Mouse (Mus musculus): ENCODE measurements around the gene Tnr. TPM values are rescaled to one million over a fixed set of nuclear protein-coding genes. Genes with fewer than 3 reads are reported as not detected.

The Tnr gene
- polyA plus RNA-seq, 1 experiment = not detected

GRCm38 (mm10) chr1:159828531-159828930 lies 305.0 kb downstream of the Tnr start:
- no peaks in the 10 kb centered on the region for H3K4me1 ChIP-seq (ENCODE audit: control insufficient read depth, insufficient read depth, low read length)
- H3K4me3 ChIP-seq (ENCODE audit: insufficient read depth, low read length) = no peak overlapping the region
- TF ChIP-seq CTCF (IDR thresholded peaks at IDR 0.05; ENCODE audit: low read depth, low read length) (no peak), POLR2A (IDR thresholded peaks at IDR 0.05; ENCODE audit: borderline replicate concordance, low read depth, low read length) (no peak)
- H3K27ac ChIP-seq (ENCODE audit: insufficient read depth, low read depth, low read length) = no peak overlapping the region

DNA sequence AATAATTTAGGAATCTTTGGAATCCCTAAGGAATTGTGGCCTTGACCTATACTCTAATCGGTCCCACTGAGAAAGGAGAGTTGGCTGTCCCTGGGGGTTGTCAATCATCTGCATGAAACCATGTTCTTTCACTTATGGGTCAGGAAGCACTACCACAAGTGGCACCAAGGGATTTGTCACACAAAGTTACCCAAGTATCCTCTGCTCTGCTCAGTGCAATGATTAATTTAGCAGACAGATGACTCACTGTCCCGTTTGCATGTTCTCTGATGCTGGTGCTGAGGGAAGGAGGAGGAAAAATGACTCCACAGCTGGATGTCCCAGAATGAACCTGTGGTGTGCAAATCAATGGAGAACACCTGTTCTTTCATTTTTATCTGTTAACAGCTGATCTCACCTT lies 309.6 kb downstream of the Tnr start:
- Histone ChIP-seq H3K4me3 (ENCODE audit: insufficient read depth, low read length) (no peak overlapping the region), H3K27ac (ENCODE audit: insufficient read depth, low read depth, low read length) (no peak overlapping the region), H3K4me1 (ENCODE audit: control insufficient read depth, insufficient read depth, low read length) (no peaks in the 10 kb centered on the region)
- TF ChIP-seq POLR2A (IDR thresholded peaks at IDR 0.05; ENCODE audit: borderline replicate concordance, low read depth, low read length) (no peak), CTCF (IDR thresholded peaks at IDR 0.05; ENCODE audit: low read depth, low read length) (no peak)

GRCm38 (mm10) chr1:159833646-159834338 lies 310.2 kb downstream of the Tnr start:
- no peak overlapping the region for H3K27ac ChIP-seq (ENCODE audit: insufficient read depth, low read depth, low read length)
- H3K4me3 ChIP-seq (ENCODE audit: insufficient read depth, low read length) = no peak overlapping the region
- TF ChIP-seq POLR2A (IDR thresholded peaks at IDR 0.05; ENCODE audit: borderline replicate concordance, low read depth, low read length) = no peak
- no peaks in the 10 kb centered on the region for H3K4me1 ChIP-seq (ENCODE audit: control insufficient read depth, insufficient read depth, low read length)

- H3K4me1 ChIP-seq (ENCODE audit: control insufficient read depth, insufficient read depth, low read length) = no peaks in the 10 kb centered on the region
- no peak overlapping the region for H3K4me3 ChIP-seq (ENCODE audit: insufficient read depth, low read length)
- TF ChIP-seq POLR2A (IDR thresholded peaks at IDR 0.05; ENCODE audit: borderline replicate concordance, low read depth, low read length) (no peak), CTCF (IDR thresholded peaks at IDR 0.05; ENCODE audit: low read depth, low read length) (no peak)
- no peak overlapping the region for H3K27ac ChIP-seq (ENCODE audit: insufficient read depth, low read depth, low read length)
These were observed 311.6 kb downstream of the Tnr start for GRCm38 (mm10) chr1:159835126-159835525.

DNA sequence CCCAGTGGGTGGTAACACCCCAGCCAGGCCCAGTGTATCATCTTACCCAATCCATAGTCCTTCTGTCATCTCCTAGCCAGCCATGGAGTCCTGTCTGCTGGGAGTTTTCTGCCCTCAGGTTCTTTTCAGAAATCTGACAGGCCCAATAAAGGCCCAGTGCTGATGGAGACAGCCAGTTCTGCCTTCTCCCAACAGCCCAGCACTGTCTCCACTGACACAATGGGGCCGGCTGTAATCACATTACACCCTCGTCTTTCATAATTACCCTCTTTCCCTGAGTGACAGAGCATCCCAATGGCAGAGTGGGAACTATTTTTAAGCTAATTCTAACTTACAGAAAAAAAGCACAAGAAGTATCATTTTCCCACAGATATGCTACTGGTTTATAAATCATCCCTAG lies 316.8 kb downstream of the Tnr start:
- TF ChIP-seq POLR2A (IDR thresholded peaks at IDR 0.05; ENCODE audit: borderline replicate concordance, low read depth, low read length) (no peak), CTCF (IDR thresholded peaks at IDR 0.05; ENCODE audit: low read depth, low read length) (no peak)
- H3K4me1 ChIP-seq (ENCODE audit: control insufficient read depth, insufficient read depth, low read length) = 0 out of 2 replicates have a peak, but pooled peaks cover 2% of the 10 kb centered on the region
- H3K27ac ChIP-seq (ENCODE audit: insufficient read depth, low read depth, low read length) = no peak overlapping the region
- H3K4me3 ChIP-seq (ENCODE audit: insufficient read depth, low read length) = no peak overlapping the region

GRCm38 (mm10) chr1:159842876-159843275 lies 319.3 kb downstream of the Tnr start:
- Histone ChIP-seq H3K4me1 (ENCODE audit: control insufficient read depth, insufficient read depth, low read length) (0 out of 2 replicates have a peak, but pooled peaks cover 2% of the 10 kb centered on the region), H3K4me3 (ENCODE audit: insufficient read depth, low read length) (no peak overlapping the region), H3K27ac (ENCODE audit: insufficient read depth, low read depth, low read length) (no peak overlapping the region)
- TF ChIP-seq CTCF (IDR thresholded peaks at IDR 0.05; ENCODE audit: low read depth, low read length) (no peak), POLR2A (IDR thresholded peaks at IDR 0.05; ENCODE audit: borderline replicate concordance, low read depth, low read length) (no peak)

GRCm38 (mm10) chr1:159852088-159852487 lies 328.5 kb downstream of the Tnr start:
- H3K4me1 ChIP-seq (ENCODE audit: control insufficient read depth, insufficient read depth, low read length) = no peaks in the 10 kb centered on the region
- no peak overlapping the region for H3K4me3 ChIP-seq (ENCODE audit: insufficient read depth, low read length)
- TF ChIP-seq CTCF (IDR thresholded peaks at IDR 0.05; ENCODE audit: low read depth, low read length) = no peak
- no peak for TF ChIP-seq POLR2A (IDR thresholded peaks at IDR 0.05; ENCODE audit: borderline replicate concordance, low read depth, low read length)
- H3K27ac ChIP-seq (ENCODE audit: insufficient read depth, low read depth, low read length) = no peak overlapping the region

DNA sequence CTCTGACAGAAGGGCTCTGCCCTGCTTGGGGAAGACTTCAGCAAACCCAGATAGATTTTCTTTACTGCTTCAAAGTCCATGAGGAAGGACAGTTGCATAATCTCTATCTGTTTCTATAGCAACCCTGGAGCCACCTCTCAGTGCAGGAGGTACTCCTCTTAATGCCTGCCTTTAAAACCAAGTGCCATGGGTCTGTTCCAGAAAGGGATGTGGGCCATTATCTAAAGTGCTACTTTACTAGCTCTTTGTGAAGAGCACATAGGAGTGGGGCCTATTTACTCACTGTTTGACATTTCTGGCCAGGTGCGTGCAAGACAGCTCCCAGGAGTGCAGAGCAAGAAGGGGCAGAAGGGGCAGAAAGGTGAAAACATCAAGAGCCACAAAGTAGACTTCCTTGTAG lies 330.7 kb downstream of the Tnr start:
- Histone ChIP-seq H3K27ac (ENCODE audit: insufficient read depth, low read depth, low read length) (no peak overlapping the region), H3K4me1 (ENCODE audit: control insufficient read depth, insufficient read depth, low read length) (no peaks in the 10 kb centered on the region), H3K4me3 (ENCODE audit: insufficient read depth, low read length) (no peak overlapping the region)
- TF ChIP-seq POLR2A (IDR thresholded peaks at IDR 0.05; ENCODE audit: borderline replicate concordance, low read depth, low read length) (no peak), CTCF (IDR thresholded peaks at IDR 0.05; ENCODE audit: low read depth, low read length) (no peak)

DNA sequence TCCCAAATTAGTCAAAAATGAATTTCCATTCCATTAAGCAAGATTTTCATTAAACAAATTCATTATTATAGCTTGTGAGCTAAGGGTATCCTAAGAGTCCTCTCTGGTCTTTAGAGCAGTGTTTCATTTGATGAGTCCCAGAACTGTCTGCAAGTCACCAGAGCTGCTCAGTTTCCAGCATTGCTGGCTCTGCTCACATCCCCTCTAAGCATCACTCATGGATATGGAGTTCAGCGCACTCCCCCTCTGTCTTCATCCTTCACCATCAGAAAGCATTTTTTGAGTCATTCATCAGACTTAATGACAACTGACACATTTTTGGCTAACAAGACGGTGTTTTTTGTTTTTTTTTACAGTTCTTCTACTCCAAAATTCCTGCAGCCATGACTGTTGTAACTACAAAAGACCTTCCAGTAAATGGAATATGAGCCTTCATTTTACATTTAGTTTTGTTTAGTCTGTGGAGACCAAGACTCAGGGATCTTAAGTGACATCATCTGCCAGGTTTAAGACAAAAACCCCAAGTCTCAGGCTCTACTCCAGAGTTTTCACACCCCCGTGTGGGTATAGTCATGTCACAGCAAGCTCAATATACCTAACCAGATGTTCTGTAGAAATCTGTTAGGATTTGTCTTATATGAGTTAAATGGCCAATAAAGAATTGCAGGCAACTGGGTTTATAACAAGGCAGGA lies 338.4 kb downstream of the Tnr start:
- TF ChIP-seq POLR2A (IDR thresholded peaks at IDR 0.05; ENCODE audit: borderline replicate concordance, low read depth, low read length) (no peak), CTCF (IDR thresholded peaks at IDR 0.05; ENCODE audit: low read depth, low read length) (no peak)
- H3K4me3 ChIP-seq (ENCODE audit: insufficient read depth, low read length) = no peak overlapping the region
- H3K27ac ChIP-seq (ENCODE audit: insufficient read depth, low read depth, low read length) = no peak overlapping the region
- no peaks in the 10 kb centered on the region for H3K4me1 ChIP-seq (ENCODE audit: control insufficient read depth, insufficient read depth, low read length)

GRCm38 (mm10) chr1:159865696-159866095 lies 342.1 kb downstream of the Tnr start:
- Histone ChIP-seq H3K27ac (ENCODE audit: insufficient read depth, low read depth, low read length) (no peak overlapping the region), H3K4me3 (ENCODE audit: insufficient read depth, low read length) (no peak overlapping the region), H3K4me1 (ENCODE audit: control insufficient read depth, insufficient read depth, low read length) (no peaks in the 10 kb centered on the region)
- TF ChIP-seq POLR2A (IDR thresholded peaks at IDR 0.05; ENCODE audit: borderline replicate concordance, low read depth, low read length) = no peak
- no peak for TF ChIP-seq CTCF (IDR thresholded peaks at IDR 0.05; ENCODE audit: low read depth, low read length)

Data from bone marrow macrophage, adult 2 months (primary cell).